Mouse (Mus musculus) gastrocnemius, postnatal 4 days (tissue): ENCODE measurements around the gene Fbp1. TPM values are rescaled to one million over a fixed set of nuclear protein-coding genes. Genes with fewer than 3 reads are reported as not detected.
A peak's percentile ranks its signal among the peaks of the same experiment; 100 is the strongest.
"Not testable (repeated sequence)": the region's sequence is repeated elsewhere in the genome, so short reads cannot be mapped to it uniquely, and the experiment has no call there.

ENCODE experiments used
- DNase-seq, 2 experiments: peaks; one replicate each; pipeline ENCODE4 v3.0.0; 2021 to 2022; ENCODE audit warnings: low spot score in 2 of 2, mixed read lengths in 2 of 2
- total RNA-seq, 2 experiments: library from RNA; stranded (reverse); gene quantifications; 2 replicates each; pipeline ENCODE4 v1.2.3; 2021

Gene Fbp1
- total RNA-seq, 2 experiments from 2014 or later, result 0.61 to 4.6 TPM

- DNase-seq, result no peak
Measured at GRCm38 (mm10) chr13:62889311-62889710, 1.2 kb upstream of the Fbp1 start.

DNA sequence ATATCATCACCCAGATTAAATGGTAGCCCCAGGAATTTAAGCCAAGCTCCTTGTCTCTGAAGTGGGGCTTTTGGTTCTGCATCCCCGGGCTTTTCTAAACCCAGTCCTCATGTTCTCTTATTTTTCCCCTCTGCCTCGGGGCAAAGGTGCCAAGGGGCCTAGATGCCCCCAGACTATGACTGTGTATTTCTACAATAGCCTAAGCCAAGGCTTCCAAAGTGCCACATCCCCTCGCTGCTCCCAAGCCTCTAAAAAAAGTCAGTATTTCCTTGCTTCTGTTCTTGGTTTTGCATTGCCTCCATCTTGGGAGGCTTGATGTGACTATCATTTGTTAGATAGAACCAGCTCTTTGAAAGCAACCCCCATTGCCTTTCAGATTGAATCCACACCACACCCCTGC lies 3.5 kb downstream of the Fbp1 start:
- no peak for DNase-seq

- DNase-seq, result no peak
Measured at GRCm38 (mm10) chr13:62883925-62884324, 4.2 kb downstream of the Fbp1 start.

DNA sequence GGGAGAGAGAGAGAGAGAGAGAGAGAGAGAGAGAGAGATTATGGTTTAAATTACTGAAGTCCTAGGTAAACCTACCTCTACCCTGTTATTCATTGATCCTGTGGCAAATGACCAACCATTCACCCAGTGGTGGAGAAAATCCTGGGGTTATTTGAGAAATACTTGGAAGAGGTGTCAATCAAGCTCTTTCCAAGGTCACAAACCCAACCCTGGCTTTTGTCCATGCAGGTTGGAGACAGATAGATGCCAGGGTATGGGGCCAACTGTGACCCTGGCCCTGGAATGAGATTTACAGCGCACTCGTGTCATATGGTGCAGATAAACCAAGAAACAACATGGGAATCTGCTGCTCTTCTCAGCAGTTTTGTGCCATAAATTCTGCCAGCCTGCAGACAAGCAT lies 4.6 kb downstream of the Fbp1 start:
- DNase-seq, result no peak

DNA sequence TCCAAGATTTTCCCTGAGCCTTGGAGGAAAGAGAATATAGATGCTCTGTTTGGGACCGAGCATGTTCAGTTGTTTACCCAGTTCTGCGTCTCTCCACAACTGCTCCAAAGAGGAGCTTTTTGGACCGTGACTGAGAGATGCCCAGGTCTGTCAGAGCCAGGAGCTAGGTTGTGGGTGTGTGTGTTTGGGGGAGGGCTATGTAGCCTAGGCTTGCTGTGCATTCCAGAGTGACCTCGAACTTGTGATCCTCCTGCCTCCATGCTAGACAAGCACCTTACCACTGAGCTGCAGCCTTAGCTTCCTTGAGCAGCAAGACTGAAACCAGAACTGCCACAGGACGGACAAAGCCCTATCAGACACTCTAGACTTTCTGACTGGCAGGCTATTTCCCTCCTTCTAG lies 5.2 kb downstream of the Fbp1 start:
- DNase-seq, result no peak

DNA sequence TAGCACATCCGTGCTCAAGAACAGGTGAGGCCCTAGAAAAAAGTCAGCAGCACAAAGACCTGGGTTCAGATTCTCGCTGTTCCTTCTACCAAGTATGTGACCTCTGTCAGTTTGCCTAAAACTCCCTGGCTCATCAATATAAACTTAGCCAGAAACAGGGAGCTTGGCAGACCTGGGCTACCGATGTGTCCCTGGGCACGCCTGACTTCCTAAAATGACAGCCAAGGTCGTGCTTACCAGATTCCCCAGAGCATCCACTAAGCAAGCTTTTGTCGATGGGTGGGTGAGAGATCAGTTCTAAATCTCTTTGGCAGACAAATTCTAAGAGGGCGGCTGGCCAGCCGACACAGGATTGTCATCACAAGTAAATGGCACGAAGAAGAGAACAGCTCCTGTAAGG lies 6.7 kb downstream of the Fbp1 start:
- no peak for DNase-seq

GRCm38 (mm10) chr13:62879831-62880615 lies 8.1 kb downstream of the Fbp1 start:
- DNase-seq, result no peak

- DNase-seq, result no peak
Measured at GRCm38 (mm10) chr13:62879411-62879810, 8.7 kb downstream of the Fbp1 start.

- no peak for DNase-seq
Measured at GRCm38 (mm10) chr13:62877247-62877646, 10.8 kb downstream of the Fbp1 start.

GRCm38 (mm10) chr13:62876111-62876510 lies 12.0 kb downstream of the Fbp1 start:
- DNase-seq, result no peak

DNA sequence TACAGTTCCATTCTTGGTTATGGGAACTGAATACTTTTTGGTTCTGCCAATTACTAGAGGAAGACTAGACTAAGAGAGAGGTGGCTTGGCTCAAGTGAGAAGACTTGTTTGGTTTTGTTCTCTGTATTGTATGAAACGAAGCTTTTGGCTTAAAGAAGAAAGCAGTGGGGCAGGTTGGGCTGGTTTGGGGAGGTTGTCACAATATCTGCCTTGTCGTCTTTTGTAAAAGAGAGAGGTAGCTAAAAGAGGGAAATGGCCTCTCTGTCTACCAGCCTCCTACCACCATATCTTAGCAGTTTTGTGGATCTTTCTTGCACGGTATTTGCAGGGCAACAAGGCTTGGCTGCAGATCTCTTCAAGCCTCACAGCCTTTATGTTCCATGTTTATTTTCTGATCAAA lies 15.8 kb downstream of the Fbp1 start:
- no peak for DNase-seq

DNA sequence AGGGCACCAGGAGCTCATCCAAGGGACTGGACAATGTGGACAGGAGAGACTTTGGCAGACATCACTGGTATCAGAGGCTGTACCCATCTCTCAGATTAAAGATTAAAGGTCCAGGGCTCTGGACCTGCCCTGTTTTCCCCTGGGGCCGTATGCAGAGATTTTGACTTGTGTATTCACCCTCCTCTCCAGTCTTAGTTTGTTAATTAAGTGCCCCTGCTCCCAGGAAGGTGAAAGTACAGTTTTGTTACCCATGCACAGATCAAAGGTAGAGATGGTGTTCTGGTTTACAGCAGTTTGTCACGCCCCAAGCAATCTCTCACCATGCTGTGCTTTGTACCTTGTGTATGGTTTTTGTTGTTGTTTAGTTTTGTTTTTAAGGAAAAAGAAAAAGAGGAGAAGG lies 17.5 kb downstream of the Fbp1 start:
- DNase-seq, result no peak

DNA sequence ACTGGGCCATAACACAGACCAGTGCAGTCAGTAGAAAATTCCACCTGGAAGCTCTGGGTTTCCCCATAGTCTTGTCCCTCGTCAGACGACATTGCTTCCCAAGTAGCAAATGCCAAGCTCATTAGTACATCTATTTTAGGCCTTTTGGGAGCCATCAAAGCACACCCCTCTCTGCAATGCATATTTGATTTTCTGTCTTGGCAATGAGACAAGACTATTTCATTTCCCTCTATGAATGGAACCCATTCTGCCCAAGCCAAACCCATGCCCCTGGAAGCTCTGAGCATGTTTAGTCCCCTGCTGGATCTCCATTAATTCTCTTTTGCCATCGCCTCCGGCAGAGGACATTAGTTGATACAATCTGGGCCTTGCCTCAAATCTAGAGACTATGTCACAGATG lies 21.3 kb downstream of the Fbp1 start:
- no peak for DNase-seq

- DNase-seq, result no peak
Measured at GRCm38 (mm10) chr13:62865651-62866315, 22.3 kb downstream of the Fbp1 start.

GRCm38 (mm10) chr13:62863771-62864170 lies 24.3 kb downstream of the Fbp1 start:
- no peak for DNase-seq

GRCm38 (mm10) chr13:62862875-62863274 lies 25.2 kb downstream of the Fbp1 start:
- DNase-seq, result no peak

GRCm38 (mm10) chr13:62860068-62860467 lies 28.0 kb downstream of the Fbp1 start:
- no peak for DNase-seq

GRCm38 (mm10) chr13:62859251-62859650 lies 28.8 kb downstream of the Fbp1 start:
- DNase-seq, result not testable (repeated sequence)

DNA sequence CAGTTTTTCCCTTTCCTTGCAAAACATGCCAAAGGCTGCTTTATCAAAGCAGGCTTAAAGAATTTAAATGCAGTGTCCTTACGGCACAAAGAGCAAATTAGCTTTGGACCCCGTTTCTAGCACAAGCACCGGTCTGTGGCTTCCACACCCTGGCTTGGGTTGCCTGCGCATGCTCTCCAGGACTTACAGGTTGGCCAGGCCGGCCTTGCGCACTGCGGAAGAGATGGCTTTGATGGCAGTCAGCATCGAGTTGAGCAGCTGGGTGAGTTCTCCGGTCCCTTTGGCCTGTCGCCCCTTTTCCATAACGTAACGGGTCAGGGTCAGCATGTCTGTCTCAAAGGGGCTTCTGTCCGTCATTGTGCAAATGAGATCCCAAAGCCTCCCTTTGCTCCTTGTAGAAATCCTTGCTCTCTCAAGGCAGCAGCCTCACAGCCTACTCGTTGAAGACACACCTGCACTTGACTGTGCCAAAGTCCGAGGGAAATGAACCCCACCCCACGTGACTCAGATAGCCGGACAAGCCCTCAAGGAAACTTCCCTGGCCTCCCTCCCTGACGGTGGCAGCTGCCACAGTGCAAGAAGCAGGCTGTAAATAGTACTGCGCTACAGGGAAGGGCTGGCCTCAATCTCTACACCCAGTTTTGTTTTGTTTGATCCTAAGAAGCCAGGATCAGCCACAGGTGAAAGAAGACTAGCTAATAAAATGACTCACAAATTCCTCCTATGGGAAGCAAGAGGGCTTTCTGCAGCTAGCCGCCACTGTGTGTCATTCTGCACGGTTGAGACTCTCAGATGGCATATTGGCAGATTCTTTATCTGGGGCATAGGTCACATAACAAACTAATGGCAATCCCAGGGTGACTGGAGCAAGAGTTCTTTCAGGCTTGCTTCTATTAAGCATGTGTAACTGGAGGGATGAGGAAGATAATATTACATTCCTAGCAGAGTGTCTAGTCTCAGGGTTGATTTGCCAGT lies 29.9 kb downstream of the Fbp1 start, which contains the start of gene Fbp2:
Gene Fbp2 (minus strand): TSS at position 482 of the 975 bp plus-strand sequence.
- peak in 1 of 2 experiments; percentile 24 for DNase-seq

- peak in 1 of 2 experiments; percentile 24 for DNase-seq
Measured at GRCm38 (mm10) chr13:62856850-62857249, 31.2 kb downstream of the Fbp1 start.

DNA sequence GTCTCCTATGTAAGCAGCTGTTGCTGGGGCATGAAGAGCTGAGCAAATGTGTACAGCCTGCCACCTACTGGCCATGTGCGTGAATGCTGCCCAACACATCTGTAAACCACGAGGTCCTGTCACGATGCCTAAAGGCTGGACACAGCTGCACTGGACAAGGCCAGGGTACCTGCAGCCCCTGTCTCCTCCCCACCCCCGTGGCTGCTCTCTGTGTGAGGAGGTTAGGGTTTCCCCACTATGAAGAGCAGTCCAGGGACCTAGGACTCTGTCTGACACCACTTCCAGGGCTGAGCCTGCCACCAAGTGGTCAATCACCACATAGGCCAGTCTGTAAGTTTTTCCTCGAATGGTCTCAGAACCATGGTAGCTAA lies 31.8 kb downstream of the Fbp1 start:
- peak; percentile 36 to 78 for DNase-seq
